Mouse (Mus musculus): ENCODE data around the gene H2-M3. TPM values are rescaled to one million over a fixed set of nuclear protein-coding genes. Genes with fewer than 3 reads are reported as not detected.

H2-M3 gene
- total and polyA plus RNA-seq, 2 experiments from 2014 or later, result 1.7 to 1.9 TPM

DNA sequence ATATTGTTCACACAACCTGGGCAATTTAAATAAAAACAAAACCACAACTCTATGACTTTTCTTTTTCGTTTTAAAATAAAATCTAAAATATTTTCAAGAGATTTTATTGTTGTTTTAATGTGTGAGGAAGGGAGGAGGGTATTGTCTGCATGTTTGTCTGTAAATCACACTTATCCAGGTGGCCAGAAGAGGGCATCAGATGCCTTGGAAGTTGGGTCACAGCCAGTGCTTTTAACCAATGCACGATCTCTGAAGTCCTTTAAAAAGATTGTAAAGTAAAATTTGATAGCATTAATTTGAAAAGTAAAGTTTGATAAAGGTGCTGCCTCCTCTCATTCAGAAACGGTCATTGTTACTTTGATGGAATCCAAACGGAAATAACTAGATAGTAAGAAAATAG is 38.5 kb downstream of the H2-M3 start:
- Histone ChIP-seq H3K9ac (no peak overlapping the region), H3K36me3 (ENCODE audit: insufficient read depth) (no peaks in the 10 kb centered on the region), H3K27me3 (ENCODE audit: insufficient read depth, low read length) (no peaks in the 10 kb centered on the region), H3K27ac (ENCODE audit: low read depth, low read length) (no peak overlapping the region), H3K4me3 (ENCODE audit: low read depth, low read length) (no peak overlapping the region), H3K4me2 (ENCODE audit: low read depth) (no peak overlapping the region), H3K9me3 (ENCODE audit: low read length) (no peaks in the 10 kb centered on the region), H3K4me1 (ENCODE audit: insufficient read depth) (no peaks in the 10 kb centered on the region)
- ATAC-seq (no peak), DNase-seq (peak; percentile 1)
- peak; percentile 25; the same call in 1 of the 2 replicates for TF ChIP-seq CTCF (IDR thresholded peaks at IDR 0.05; ENCODE audit: low read depth)
- WGBS, result 42% methylated on average over 4 of the region's 4 CpGs

DNA sequence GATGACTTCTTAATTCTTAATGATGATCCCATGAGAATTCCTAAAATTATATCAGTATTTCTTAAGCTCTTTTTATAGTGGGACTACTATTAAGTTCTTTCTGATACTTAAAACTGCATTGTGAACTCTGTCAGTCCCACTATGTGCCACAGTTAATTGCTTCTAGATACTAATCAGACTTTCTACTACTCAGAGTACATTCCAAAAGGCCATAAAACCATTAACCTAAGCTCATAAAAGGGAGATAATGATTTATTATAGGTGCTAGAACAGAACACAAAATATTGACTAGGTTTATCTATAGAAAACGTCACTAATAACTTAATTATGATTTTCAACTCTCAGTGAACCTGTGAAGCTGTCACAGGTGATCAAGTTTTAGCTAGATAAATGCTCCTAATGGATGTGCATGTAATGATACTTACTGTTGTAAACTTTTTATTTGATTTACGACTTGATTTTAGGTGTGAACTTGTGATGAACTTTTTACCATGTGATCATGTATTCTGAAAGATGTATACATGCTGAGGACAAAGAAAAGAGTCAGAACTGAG is 40.2 kb downstream of the H2-M3 start:
- no peaks in the 10 kb centered on the region for H3K36me3 ChIP-seq (ENCODE audit: insufficient read depth)
- no peak for ATAC-seq
- H3K27ac ChIP-seq (ENCODE audit: low read depth, low read length), result no peak overlapping the region
- DNase-seq, result no peak
- no peaks in the 10 kb centered on the region for H3K9me3 ChIP-seq (ENCODE audit: low read length)
- WGBS, result 54% methylated on average over 2 of the region's 2 CpGs
- no peaks in the 10 kb centered on the region for H3K4me1 ChIP-seq (ENCODE audit: insufficient read depth)
- H3K27me3 ChIP-seq (ENCODE audit: insufficient read depth, low read length), result no peaks in the 10 kb centered on the region
- TF ChIP-seq CTCF (IDR thresholded peaks at IDR 0.05; ENCODE audit: low read depth), result no peak
- no peak overlapping the region for H3K9ac ChIP-seq
- no peak overlapping the region for H3K4me3 ChIP-seq (ENCODE audit: low read depth, low read length)
- no peak overlapping the region for H3K4me2 ChIP-seq (ENCODE audit: low read depth)

DNA sequence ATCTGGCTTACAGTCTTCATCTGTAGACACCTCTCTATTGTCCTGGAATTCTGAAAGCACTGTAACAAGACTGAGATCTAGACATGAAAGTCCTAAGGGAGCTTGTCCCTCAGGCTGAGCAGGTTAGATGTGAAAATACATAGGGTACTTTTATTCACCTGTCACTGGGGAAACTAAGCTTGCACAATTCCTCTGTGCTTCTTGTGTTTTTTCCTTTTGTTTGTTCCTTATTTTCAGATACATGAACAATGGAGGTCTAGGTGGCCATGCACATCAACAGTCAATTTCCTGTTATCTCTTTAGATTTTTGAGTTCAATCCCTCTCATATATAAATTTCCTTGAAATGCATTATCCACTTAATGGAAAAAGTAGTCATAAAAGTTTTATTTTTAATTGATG is 46.9 kb downstream of the H2-M3 start, which contains the start of gene Olfr102:
Olfr102 (minus strand) TSS at position 101 of the 400 bp plus-strand sequence.
- Histone ChIP-seq H3K9ac (no peak within 1 kb of the TSS), H3K4me2 (ENCODE audit: low read depth) (no peak within 1 kb of the TSS), H3K36me3 (ENCODE audit: insufficient read depth) (no peaks in the 10 kb centered on the region), H3K9me3 (ENCODE audit: low read length) (no peaks in the 10 kb centered on the region), H3K27ac (ENCODE audit: low read depth, low read length) (no peak within 1 kb of the TSS), H3K4me1 (ENCODE audit: insufficient read depth) (no peaks in the 10 kb centered on the region), H3K4me3 (ENCODE audit: low read depth, low read length) (no peak within 1 kb of the TSS), H3K27me3 (ENCODE audit: insufficient read depth, low read length) (no peaks in the 10 kb centered on the region)
- no peak for TF ChIP-seq CTCF (IDR thresholded peaks at IDR 0.05; ENCODE audit: low read depth)
- no peak for ATAC-seq
- no peak for DNase-seq

Other genes starting within 250 kb of the H2-M3 start
- gene Mog, start 246.8 kb upstream of the H2-M3 start, total RNA-seq (2014; rRNA removed), result not detected in 2 replicates
- gene Mog, start 246.8 kb upstream of the H2-M3 start, polyA plus RNA-seq (2015; fragmentation: Nextera tagmentation; extraction: Ambion mirVana), result 0.53 and 1.1 TPM in 2 replicates
- gene Gabbr1, start 224.3 kb upstream of the H2-M3 start, total RNA-seq (2014; rRNA removed), result 353 and 416 TPM in 2 replicates
- 58.1 and 80.1 TPM in 2 replicates for gene Gabbr1, start 224.3 kb upstream of the H2-M3 start, polyA plus RNA-seq (2015; fragmentation: Nextera tagmentation; extraction: Ambion mirVana)
- gene Olfr90, start 181.7 kb upstream of the H2-M3 start, total RNA-seq (2014; rRNA removed), result not detected in 2 replicates
- not detected in 2 replicates for gene Olfr90, start 181.7 kb upstream of the H2-M3 start, polyA plus RNA-seq (2015; fragmentation: Nextera tagmentation; extraction: Ambion mirVana)
- not detected in 2 replicates for gene Olfr91, start 171.9 kb upstream of the H2-M3 start, total RNA-seq (2014; rRNA removed)
- not detected in 2 replicates for gene Olfr91, start 171.9 kb upstream of the H2-M3 start, polyA plus RNA-seq (2015; fragmentation: Nextera tagmentation; extraction: Ambion mirVana)
- not detected in 2 replicates for gene Olfr92, start 150.1 kb upstream of the H2-M3 start, total RNA-seq (2014; rRNA removed)
- not detected in 2 replicates for gene Olfr92, start 150.1 kb upstream of the H2-M3 start, polyA plus RNA-seq (2015; fragmentation: Nextera tagmentation; extraction: Ambion mirVana)
- not detected in 2 replicates for gene Olfr93, start 108.7 kb upstream of the H2-M3 start, total RNA-seq (2014; rRNA removed)
- not detected in 2 replicates for gene Olfr93, start 108.7 kb upstream of the H2-M3 start, polyA plus RNA-seq (2015; fragmentation: Nextera tagmentation; extraction: Ambion mirVana)
- gene Ubd, start 76.3 kb upstream of the H2-M3 start, total RNA-seq (2014; rRNA removed), result not detected in 2 replicates
- gene Ubd, start 76.3 kb upstream of the H2-M3 start, polyA plus RNA-seq (2015; fragmentation: Nextera tagmentation; extraction: Ambion mirVana), result not detected in 2 replicates
- not detected in 2 replicates for gene Olfr94, start 69.2 kb upstream of the H2-M3 start, total RNA-seq (2014; rRNA removed)
- gene Olfr94, start 69.2 kb upstream of the H2-M3 start, polyA plus RNA-seq (2015; fragmentation: Nextera tagmentation; extraction: Ambion mirVana), result not detected in 2 replicates
- 0.05 TPM in 1 of 2 replicates, not detected in the other for gene Olfr95, start 57.1 kb upstream of the H2-M3 start, total RNA-seq (2014; rRNA removed)
- gene Olfr95, start 57.1 kb upstream of the H2-M3 start, polyA plus RNA-seq (2015; fragmentation: Nextera tagmentation; extraction: Ambion mirVana), result not detected in 2 replicates
- gene Olfr96, start 50.1 kb upstream of the H2-M3 start, total RNA-seq (2014; rRNA removed), result not detected in 2 replicates
- not detected in 2 replicates for gene Olfr96, start 50.1 kb upstream of the H2-M3 start, polyA plus RNA-seq (2015; fragmentation: Nextera tagmentation; extraction: Ambion mirVana)
- not detected in 2 replicates for gene Olfr97, start 32.9 kb upstream of the H2-M3 start, total RNA-seq (2014; rRNA removed)
- gene Olfr97, start 32.9 kb upstream of the H2-M3 start, polyA plus RNA-seq (2015; fragmentation: Nextera tagmentation; extraction: Ambion mirVana), result not detected in 2 replicates
- gene Olfr98, start 6.5 kb upstream of the H2-M3 start, total RNA-seq (2014; rRNA removed), result not detected in 2 replicates
- gene Olfr98, start 6.5 kb upstream of the H2-M3 start, polyA plus RNA-seq (2015; fragmentation: Nextera tagmentation; extraction: Ambion mirVana), result not detected in 2 replicates
- gene Olfr99, start 13.2 kb downstream of the H2-M3 start, total RNA-seq (2014; rRNA removed), result not detected in 2 replicates
- not detected in 2 replicates for gene Olfr99, start 13.2 kb downstream of the H2-M3 start, polyA plus RNA-seq (2015; fragmentation: Nextera tagmentation; extraction: Ambion mirVana)
- not detected in 2 replicates for gene Olfr101, start 34.1 kb downstream of the H2-M3 start, total RNA-seq (2014; rRNA removed)
- gene Olfr101, start 34.1 kb downstream of the H2-M3 start, polyA plus RNA-seq (2015; fragmentation: Nextera tagmentation; extraction: Ambion mirVana), result not detected in 2 replicates
- gene Olfr102, start 46.8 kb downstream of the H2-M3 start, total RNA-seq (2014; rRNA removed), result not detected in 2 replicates
- not detected in 2 replicates for gene Olfr102, start 46.8 kb downstream of the H2-M3 start, polyA plus RNA-seq (2015; fragmentation: Nextera tagmentation; extraction: Ambion mirVana)
- not detected in 2 replicates for gene Olfr103, start 69.5 kb downstream of the H2-M3 start, total RNA-seq (2014; rRNA removed)
- not detected in 2 replicates for gene Olfr103, start 69.5 kb downstream of the H2-M3 start, polyA plus RNA-seq (2015; fragmentation: Nextera tagmentation; extraction: Ambion mirVana)
- not detected in 2 replicates for gene Olfr104-ps, start 89.4 kb downstream of the H2-M3 start, total RNA-seq (2014; rRNA removed)
- gene Olfr104-ps, start 89.4 kb downstream of the H2-M3 start, polyA plus RNA-seq (2015; fragmentation: Nextera tagmentation; extraction: Ambion mirVana), result not detected in 2 replicates
- gene Olfr105-ps, start 108.8 kb downstream of the H2-M3 start, total RNA-seq (2014; rRNA removed), result not detected in 2 replicates
- gene Olfr105-ps, start 108.8 kb downstream of the H2-M3 start, polyA plus RNA-seq (2015; fragmentation: Nextera tagmentation; extraction: Ambion mirVana), result not detected in 2 replicates
- gene Olfr106-ps, start 120.2 kb downstream of the H2-M3 start, total RNA-seq (2014; rRNA removed), result not detected in 2 replicates
- not detected in 2 replicates for gene Olfr106-ps, start 120.2 kb downstream of the H2-M3 start, polyA plus RNA-seq (2015; fragmentation: Nextera tagmentation; extraction: Ambion mirVana)
- not detected in 2 replicates for gene Olfr107, start 129.0 kb downstream of the H2-M3 start, total RNA-seq (2014; rRNA removed)
- not detected in 2 replicates for gene Olfr107, start 129.0 kb downstream of the H2-M3 start, polyA plus RNA-seq (2015; fragmentation: Nextera tagmentation; extraction: Ambion mirVana)
- gene Olfr108, start 175.3 kb downstream of the H2-M3 start, total RNA-seq (2014; rRNA removed), result not detected in 2 replicates
- not detected in 2 replicates for gene Olfr108, start 175.3 kb downstream of the H2-M3 start, polyA plus RNA-seq (2015; fragmentation: Nextera tagmentation; extraction: Ambion mirVana)
- not detected in 2 replicates for gene Olfr109, start 188.7 kb downstream of the H2-M3 start, total RNA-seq (2014; rRNA removed)
- gene Olfr109, start 188.7 kb downstream of the H2-M3 start, polyA plus RNA-seq (2015; fragmentation: Nextera tagmentation; extraction: Ambion mirVana), result not detected in 2 replicates
- not detected in 2 replicates for gene H2-M2, start 213.3 kb downstream of the H2-M3 start, total RNA-seq (2014; rRNA removed)
- gene H2-M2, start 213.3 kb downstream of the H2-M3 start, polyA plus RNA-seq (2015; fragmentation: Nextera tagmentation; extraction: Ambion mirVana), result not detected in 2 replicates
- not detected in 2 replicates for gene Olfr110, start 222.2 kb downstream of the H2-M3 start, total RNA-seq (2014; rRNA removed)
- gene Olfr110, start 222.2 kb downstream of the H2-M3 start, polyA plus RNA-seq (2015; fragmentation: Nextera tagmentation; extraction: Ambion mirVana), result not detected in 2 replicates
- gene Olfr111, start 237.8 kb downstream of the H2-M3 start, total RNA-seq (2014; rRNA removed), result 0.15 and 0.95 TPM in 2 replicates
- gene Olfr111, start 237.8 kb downstream of the H2-M3 start, polyA plus RNA-seq (2015; fragmentation: Nextera tagmentation; extraction: Ambion mirVana), result not detected in 2 replicates

All from forebrain, postnatal 0 days (tissue).